Mouse (Mus musculus) urinary bladder, adult 18-20 months (tissue): Measurements from ENCODE around the gene Ppil6.

Experiments
- DNase-seq, 2 experiments: peaks; one replicate each; pipeline ENCODE4 v3.0.0; 2022; ENCODE audit warnings: low spot score in 2 of 2, mixed read lengths in 2 of 2

The Ppil6 gene

DNA sequence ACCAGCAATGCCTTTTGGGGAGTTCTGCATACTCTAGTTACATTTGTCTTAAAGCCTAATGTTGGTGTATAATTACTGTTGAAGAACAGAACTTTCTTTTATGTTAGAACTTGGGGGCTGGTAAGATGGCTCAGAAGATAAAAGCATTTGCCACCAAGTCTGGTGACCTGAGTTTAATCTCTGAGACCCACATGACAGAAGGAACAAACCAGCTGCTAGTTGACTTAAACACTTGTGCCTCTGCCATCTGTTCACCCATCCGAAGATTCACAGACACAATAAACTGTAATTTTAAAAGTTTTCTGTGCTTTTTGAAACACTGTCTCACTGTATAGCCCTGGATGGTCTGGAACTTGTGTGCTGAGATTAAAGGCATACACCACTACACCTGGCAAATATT is 35.5 kb downstream of the Ppil6 start:
- no peak for DNase-seq

DNA sequence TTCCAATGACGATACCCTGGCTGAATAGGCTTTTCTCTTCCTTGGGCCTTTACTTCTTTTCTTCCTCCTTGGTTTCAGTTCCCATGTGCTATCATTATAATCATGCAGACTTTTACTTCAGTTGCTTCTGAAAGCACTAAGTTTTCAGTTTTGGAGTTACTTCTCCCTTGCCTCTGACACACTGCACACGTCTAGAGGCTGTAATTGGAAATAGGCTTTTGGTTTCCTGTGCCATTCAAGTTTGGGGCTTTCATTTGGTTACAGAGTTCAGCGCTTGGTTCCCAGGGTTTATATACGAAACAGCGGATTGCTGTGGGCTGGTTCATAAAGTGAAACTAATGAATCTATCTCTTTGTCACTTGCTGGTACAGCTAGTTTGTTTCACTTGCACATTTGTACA is 39.7 kb downstream of the Ppil6 start:
- DNase-seq: no peak

DNA sequence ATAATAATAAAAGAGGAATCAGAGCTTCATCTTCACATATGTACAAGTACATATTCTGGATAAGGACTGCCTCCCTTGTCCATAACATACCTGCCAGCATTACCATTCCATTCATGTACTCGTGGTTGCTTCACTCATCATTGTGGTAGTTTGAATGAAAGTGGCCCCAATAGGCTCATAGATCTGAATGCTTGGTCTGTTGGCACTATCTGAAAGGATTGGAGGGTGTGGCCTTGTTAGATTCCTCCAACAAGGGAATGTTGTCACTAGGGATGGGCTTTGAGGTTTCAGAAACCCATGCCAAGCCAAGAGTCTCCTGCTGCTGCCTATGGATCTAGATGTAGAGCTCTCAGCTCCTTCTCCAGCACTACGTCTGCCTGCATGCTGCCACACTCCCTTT is 45.8 kb downstream of the Ppil6 start:
- no peak for DNase-seq

DNA sequence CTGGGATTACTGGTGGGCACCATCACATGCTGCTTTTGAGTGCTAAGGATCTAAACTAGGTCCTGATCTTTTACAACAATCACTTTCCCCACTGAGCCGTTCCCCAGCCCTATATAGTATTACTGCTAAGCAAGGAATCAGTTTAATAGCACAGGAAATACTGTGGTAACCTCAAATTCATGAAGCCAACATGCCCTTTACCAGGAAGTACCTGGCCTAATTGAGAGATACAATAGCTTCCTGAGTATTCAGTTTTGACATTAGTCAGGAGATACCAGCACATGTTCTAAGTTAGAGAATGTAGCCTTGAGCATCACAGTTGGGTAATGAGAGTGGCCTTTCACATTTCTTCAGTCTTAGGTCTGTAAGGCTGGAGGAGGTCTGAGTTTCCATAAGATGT is 46.5 kb downstream of the Ppil6 start:
- DNase-seq: no peak

DNA sequence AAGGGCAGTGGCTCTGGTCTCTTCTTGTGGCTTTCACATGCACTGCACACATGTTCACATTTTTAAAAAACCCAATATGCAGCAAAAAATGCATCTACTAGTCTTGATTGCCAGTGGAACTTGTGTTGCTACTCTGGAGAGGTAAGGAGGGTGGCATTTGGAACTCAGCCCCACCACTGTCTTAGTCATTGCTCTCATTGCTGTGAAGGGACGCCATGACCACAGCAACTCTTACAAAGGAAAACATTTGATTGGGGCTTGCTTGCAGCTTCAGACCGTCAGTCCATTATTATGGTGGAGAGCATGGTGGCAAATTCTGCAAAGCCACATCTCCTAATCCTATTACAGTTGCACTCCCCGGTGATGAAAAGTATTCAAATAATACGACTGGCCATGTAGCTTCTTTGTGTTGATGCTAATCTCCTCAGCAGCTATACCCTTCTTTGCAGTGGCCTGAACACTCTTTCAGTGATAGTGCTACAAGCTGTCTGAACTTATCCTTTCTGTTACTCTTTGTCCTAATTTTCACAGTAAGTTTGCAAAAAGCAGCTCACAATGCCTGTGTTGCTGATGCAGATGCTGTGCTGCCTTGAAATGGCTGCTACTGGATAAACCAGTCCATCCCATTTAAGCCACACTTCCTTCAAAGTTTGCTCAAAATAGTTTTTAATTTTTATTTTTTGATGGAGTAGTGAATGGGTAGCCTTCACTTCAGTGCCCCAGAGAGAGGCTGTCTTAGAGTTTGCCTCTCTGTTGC is 47.2 kb downstream of the Ppil6 start:
- no peak for DNase-seq

DNA sequence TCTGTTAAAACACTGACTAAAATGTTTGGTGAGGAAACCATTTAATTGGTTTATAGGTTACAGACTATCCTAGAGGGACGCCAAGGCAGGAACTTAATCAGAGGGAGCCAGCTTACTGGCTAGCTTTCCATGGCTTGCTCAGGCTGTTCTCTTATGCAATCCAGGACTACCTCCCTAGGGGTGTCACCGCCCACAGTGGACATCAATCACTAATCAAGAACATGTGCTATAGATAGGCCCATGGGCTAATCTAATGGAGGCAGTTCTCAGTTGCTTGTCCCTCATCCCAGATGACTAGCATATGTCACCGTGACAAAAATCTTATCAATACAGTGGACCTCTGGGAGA is 47.7 kb downstream of the Ppil6 start:
- DNase-seq: no peak

DNA sequence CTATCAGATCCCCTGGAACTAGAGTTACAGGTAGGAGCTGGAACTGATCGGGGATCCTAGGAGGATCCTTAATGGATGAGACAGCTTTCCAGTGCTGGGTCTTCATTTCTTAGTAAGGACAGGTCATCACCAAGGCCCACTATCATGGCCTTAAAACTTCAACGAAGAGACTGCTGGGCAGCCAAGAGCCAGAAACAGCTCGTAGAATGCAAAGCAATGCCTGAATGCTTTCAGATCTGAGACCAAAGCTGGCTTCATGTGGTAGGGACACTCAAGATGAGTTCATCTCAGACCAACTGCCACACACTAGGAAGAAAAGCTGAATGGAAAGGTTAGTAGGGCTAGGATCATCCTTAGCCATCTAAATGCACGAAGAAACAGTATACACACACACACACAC is 48.7 kb downstream of the Ppil6 start:
- DNase-seq: no peak

DNA sequence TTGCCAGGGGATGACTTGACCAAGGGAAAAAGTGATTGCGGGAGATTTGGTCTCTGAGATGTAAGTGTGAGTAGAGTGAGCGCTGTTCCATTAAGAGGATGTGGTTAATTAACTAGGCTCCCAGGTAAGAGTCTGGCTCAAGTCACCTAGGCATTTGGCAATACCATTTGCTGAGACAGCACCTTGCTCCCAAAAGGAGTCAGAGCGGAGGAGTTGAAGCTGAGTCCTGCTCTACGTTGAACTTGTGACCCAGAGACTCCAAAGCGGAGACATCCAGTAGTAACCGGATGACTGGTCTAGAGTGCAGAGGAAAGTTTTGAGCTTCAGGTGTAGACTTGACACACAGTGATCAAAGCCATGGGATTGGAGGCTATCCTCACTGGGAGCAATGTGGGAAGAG is 51.8 kb downstream of the Ppil6 start:
- no peak for DNase-seq

DNA sequence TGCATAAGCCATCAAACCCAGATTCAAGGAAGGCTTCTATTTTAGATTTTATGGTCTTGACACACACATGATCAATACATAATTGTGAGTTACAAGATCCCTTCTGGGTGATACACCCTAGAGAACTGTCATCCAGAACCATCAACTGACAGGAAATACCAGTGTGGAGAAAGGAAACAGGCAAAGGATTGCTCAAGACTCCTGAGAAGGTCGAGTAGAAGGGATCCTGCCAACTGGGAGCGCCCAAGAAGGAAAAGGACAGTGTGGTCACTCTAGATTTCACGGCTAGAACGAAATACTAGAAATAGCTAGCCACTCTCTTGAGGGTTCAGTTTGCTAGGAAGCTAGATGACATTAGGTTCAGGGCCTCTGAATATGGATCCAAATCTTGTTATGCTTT is 53.2 kb downstream of the Ppil6 start:
- no peak for DNase-seq

DNA sequence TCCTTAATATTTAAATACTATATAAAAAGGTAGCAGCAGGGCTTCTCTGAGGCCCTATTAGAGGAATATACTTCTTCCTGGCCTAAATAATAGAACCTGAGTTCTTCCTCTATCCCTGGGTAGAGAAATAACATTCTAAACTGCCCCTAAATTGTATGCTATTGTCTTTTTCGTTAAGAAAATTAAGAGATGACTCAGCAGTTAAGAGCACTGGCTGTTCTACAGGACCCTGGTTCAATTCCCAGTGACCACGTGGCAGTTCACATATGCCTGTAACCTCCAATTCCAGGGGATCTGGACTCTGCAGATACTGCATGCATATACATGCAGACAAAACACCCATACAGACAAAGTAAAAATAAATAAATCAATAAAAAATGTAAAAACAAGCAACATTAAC is 53.6 kb downstream of the Ppil6 start:
- DNase-seq: no peak

DNA sequence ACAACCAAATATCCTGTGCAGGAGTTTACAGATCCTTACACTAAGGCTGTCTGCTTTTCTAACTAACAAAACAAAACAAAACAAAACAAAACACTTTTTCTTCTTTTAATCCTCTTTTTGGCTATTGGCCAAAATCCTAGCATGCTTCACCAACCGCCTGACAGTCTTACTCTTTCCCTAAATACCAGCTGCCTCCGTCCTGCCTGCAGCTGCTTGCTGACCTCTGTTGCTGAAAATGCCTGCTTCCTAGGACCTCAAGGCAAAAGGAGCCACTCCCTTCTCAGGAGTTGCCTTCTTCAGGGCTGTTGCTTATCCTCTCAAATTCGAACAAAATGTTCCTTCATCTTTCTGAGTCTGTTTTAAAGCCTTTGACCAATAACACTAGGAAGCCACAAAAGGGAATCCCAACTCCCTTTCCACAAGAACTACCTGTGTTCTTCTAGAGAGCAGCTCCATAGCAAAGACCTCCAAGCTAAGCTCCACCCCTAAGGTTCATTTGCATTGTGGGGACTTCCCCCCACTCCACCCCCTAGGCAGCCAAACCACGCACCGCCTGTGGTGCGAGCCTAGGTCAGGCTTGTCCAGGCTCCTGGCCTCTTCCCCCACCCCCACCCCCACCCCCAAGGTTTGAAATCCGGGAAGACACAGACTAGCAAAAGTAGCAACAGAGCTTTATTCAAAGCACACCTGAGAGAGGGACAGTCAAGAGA is 54.4 kb downstream of the Ppil6 start:
- DNase-seq: no peak

DNA sequence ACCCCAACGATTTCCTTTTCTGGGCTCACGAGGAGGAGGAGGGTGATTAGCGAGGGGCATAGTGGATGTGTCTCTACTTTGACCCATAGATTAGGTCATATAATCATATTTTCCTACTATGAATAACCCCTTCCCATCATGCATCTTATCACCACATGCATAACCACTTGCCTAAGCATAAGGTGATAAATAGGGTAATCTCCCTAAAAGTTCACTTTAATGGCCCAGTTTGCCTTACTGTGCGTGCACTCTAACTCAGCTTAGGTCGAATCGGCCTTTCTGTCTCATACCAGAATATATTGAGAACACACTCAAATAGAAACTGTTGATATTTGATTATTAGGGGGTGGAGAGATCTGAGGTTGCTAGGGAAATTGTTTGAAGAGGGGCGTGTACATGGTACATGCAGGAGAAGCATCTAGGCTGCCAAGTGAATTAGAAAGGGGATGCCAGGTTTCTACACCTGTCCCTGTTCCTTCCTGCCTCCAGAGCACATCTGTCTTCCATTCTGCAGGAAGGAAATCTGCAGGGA is 55.1 kb downstream of the Ppil6 start:
- no peak for DNase-seq

DNA sequence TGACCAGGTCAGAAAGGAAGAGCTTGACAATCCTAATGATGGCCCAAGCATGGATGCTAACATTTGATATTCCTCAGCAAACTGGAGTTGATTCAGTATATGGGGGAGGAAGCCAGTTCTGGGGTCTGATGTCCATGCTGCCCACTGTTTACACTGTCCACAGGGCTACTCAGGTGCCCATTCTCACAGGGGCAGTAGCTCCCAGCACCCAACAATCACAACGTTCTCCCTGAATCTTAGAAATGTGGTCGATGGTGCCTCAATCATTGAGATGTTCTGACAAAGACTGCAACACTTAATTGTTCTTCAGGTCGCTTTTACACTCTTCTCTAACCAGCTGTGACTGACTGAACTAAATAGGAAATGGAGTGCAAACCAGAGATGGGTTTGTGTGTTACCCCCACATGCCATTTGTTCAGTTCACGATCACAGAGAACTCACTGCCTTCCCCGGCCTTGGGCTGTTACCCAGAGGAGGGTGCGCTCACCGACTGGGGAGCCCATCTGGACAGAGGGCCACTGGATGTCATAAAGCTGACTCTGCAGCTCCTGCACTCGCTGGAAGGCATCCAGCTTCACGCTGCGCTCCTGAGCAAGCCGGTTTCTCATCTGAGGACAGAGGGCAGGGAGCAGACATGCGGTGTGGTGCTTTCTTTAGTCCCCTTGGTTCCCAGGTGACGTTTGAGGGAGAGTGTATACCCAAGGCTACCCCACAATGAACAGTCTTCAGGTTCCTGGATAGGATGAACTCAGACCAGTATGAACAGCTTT is 56.3 kb downstream of the Ppil6 start:
- no peak for DNase-seq

DNA sequence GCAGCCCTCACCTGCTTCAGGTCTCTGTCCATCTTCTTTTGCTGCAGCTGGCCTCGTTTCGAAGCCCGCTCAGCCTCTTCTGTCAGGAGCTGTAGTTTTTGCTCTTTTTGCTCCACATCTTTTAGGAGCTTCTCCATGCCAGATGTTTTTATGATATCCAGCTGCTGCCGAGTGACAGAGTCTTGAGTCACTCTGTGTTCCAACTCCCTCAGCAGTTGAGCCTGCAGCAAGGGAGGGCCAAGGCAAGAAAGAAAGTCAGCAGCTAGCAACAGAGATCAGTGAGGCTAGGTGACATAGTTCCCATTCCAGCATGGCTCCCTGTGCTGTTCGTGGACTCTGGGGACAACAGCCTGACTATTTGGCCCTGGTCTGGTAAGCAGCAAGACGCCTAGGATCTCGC is 60.5 kb downstream of the Ppil6 start:
- peak in 1 of 2 experiments; percentile 17 for DNase-seq

DNA sequence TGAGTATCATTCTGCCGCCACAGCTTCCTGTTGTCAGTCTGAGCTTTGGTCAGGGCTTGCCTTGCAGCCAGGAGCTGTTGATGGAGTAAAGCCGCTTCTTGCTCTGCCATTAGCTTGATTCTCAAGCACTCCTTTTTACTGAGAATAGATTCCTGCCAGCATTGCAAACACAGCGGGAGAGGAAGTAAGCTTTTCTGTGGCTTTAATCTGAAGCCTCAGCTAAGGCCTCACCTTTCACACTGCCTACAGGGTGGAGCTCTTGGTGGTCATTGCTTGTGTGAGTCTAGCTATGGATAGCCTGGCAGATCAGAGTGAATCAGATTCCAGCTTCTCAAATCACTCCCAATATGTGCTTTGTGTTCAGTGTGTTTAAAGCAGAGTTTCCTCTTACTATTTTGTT is 62.1 kb downstream of the Ppil6 start:
- DNase-seq: no peak

DNA sequence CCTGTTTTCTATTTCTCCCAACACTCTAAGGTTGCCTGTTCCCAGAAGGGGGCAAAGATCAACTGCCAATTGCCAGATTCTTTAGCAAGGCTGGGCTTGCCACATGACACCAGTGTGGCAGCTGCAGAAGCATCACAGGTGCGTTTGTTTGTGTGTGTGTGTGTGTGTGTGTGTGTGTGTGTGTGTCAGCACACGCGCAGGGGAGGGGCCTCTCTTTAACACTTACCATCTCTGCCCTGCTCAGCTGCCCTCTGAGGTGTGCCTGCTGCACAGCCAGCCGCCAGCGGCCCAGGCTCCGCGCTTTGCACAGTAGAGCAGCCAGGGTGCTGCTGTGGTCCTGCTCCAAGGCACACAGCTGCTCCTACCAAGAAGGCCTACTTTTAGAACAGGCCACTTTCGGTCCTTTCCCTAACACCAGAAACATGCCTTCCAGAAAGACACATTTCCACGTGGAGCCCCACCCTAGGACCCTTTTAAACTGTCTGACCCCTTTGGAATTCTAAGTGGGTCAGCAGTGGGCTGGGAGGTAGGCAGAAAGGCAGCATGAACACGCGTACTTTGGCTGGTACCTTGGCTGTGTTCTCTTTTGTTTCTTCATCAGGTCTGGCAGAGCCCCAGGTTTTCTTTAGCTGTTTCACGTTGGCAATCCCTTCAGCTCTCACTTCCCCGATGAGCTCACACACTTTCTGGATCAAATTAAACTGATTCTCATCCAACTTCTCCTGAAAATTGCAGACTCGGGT is 62.8 kb downstream of the Ppil6 start:
- DNase-seq: no peak

DNA sequence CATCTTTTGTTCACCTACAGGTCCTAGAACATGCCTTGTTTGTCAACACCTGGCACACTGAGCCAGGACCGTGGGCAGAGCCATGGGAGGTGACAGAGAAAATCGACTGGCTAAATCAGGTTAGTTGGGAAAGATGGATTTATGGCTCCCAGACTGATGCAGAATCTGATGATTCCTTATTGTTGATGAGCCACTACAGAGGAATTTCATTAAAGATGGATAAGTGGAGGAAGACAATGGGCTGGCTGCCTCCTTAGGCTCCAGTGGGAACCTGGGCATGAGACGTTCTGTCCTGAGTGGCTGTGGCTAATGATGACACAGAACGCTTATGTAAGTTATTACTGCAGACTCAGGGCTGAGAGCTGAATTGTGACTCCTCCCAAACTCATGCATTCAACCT is 63.5 kb downstream of the Ppil6 start:
- DNase-seq: no peak

DNA sequence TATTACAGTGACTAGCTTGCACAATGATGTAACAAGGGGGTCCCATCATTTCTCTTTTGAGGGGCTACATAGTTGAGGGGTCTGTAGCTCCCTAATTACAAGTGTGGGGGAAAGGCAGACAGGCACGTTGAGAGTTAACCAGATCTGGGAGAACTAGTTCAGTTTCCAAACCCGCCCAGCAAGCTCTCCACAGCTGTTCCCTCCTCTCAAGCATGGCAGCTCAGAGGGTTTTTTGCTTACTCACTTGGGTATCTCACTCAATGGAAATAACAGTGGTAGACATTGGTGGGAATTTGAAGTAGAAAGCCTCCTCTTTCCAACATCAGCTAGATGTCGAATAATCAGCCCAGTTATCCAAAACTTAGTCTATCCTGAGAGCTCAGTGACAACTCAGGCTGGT is 64.8 kb downstream of the Ppil6 start:
- DNase-seq: no peak

DNA sequence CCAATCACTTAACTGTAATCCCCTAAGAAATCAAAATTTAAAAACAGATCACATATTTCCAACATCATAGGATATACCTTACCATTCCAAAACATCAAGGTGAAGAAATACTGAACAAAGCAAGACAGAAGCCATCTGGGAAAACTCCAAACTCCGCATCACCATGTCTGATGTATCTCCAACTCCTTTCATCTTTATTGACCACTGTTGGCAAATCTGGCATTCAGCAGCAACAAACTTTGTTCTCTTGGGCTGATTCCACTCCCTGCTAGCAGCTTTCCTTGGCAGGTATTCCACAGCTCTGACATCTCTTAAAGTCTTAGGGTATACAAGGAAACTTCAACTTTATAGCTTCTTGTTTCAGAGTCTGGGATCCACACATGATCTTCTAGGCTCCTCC is 68.2 kb downstream of the Ppil6 start:
- DNase-seq: no peak

DNA sequence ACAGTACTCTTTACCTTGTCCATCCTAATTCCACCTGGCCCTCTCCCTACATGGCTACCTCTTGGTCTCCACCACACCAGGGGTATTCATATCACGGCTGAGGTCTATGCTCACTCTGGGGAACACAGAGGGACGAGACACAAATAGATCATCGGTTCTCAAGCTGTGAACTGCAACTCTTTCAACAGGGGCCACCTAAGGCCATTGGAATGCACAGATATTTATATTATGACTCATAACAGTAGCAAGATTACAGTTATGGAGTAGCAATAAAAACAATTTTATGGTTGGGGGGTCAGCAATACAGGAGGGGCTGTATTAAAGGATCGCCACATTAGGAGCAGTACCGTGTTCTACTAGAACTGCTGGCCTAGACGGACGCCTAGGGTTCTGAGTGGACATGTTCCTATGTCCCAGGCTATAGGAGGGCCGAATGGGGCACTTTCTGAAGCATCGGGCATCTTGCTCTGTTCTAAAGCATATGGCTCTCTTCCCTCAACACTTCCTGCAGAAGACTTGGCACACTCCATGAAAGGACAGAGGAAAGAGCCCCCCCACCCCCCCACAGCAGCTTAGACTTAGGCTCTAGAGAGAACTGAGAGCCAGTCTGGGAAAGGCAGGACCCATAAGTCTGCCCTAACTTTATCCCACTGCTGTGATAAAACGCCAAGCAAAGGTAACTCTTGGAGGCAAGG is 71.6 kb downstream of the Ppil6 start:
- no peak for DNase-seq
